Mouse (Mus musculus) layer of hippocampus, adult 9-11 months (tissue): ENCODE results near the gene Dbndd2.

ENCODE experiments used
- DNase-seq: peaks from one replicate; pipeline ENCODE4 v3.0.0; 2022

The Dbndd2 gene

GRCm38 (mm10) chr2:164485681-164486257 is at the start of gene Dbndd2:
Gene Dbndd2, plus strand, starts transcription at chr2:164486106.
- DNase-seq: no peak

DNA sequence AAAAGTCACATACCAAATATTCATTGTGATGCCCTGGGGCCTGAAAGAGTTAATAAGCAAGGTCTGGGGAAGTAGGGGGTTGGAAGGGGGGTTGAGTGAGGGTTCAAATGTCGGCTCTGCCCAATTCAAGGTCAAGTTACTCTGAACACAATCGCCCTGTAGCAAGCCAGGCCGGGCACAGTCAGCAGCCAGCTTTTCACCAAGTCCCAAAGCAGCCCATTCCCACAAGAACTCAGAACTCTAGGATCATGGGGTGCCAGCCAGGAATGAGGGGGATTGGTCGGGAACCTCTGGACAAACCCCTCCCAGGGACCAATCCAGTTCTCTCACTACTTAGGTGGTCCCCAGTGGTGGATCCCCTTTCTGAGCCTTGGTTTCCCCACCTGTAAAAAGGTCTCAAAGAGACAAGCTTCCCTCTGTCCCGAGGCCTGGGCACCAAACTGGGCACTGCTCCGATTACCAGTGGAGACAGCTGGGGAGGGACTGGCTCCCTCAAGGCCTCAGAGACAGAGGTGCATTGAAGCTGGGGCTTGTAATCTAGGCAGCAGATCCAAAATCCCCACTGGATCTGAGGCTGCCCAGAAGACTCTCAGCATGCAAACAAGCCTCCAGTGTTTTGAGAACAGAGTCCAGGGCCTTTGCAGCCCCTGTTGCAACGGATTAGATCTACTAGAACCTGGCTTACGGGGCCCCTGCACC is 49.5 kb upstream of the Dbndd2 start:
- DNase-seq: peak; percentile 52

DNA sequence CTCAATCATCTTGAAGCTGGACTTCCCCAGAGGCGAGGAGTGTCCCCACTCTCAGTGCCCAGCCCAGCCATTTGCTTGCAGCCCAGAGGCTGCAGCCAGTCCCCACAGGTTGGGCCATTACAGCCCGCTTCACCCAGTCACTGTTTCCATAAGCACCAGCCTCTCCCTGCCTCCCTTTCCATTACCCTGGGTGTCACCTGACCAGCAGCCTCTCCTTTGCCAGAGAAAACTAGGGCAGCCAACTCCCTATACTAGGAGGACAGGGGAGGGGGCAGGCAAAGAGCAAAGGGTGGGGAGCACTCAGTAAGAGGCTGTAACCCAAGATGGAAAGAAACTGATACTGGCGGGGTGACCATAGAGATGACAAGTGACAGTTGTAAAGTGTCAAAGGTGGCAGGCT is 48.9 kb upstream of the Dbndd2 start:
- DNase-seq: no peak

DNA sequence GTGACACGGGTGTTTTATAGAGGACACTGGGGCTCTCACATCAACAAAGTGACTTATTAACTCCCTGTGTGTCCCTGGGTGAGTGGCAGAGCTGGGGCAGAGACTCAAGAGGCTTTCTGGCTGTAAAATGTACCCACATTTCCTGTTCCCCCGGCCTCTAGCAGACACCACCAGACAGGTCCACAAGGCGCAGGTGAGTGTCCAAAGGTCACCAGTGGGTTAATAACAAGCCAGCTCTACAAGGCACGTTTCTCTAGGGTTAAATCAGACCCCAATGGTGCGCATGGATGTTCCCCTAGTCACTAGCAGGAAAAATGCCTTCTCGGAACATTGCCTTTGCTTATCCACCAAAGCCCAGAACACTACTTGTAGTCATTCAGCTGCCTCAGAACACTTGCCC is 48.2 kb upstream of the Dbndd2 start:
- DNase-seq: no peak

DNA sequence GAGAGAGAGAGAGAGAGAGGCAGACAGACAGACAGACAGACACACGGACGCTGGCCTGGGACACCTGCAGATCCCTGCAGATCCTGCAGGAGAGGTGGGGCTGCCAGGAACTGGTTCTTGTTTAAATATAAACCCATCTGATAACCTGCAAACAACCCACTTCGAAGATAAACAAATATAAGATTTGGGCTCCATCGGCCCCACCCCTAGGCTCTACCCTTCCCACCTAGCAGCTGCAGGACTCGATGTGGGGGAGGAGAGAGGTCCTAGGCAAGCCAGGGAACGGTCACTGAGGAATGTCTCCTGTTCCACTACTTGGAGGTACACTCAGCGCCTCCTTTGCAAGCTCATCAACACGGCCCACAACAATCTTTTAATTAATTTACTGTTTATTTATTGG is 47.6 kb upstream of the Dbndd2 start:
- no peak for DNase-seq

GRCm38 (mm10) chr2:164439001-164439421 is 46.9 kb upstream of the Dbndd2 start:
- peak; percentile 53 for DNase-seq

- DNase-seq: no peak
Observed at GRCm38 (mm10) chr2:164440314-164440713, 45.6 kb upstream of the Dbndd2 start.

DNA sequence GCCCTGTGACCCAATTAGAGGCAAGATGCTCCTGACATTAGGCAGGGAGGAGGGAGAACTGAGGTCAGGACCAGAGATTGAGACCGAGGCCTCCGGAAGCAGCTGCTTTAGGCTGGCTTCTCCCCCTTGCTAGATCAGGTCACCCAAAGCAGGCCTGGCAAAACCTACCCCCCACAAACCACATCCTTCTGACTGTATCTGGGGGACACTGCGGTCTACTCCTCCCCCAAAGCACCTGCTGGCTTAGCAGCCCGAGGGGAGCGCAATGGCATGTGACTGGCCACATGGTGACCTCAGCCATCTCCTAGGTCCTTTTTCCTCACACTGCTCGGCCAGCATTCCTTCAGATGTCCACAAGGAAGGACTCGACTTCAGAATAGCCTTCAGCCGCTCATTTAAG is 44.8 kb upstream of the Dbndd2 start:
- DNase-seq: no peak

DNA sequence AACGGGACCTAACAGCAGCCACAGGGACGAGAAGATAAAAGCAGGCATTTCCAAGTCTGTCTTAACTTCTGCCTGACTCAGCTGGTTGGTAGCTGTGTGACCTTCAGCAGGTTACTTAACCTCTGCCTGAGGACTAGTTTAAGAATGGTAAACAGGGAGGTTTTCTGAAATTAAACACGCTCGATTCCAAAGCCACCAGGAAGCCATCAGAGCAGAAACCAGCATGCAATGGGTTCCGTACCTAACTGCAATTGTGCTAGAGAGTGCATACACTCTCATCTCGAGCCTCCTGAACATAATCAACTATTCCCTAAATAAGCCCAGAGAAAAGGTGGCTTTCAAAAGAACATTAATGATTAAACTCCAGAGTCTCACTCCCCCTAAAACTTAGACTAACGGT is 44.2 kb upstream of the Dbndd2 start:
- no peak for DNase-seq

DNA sequence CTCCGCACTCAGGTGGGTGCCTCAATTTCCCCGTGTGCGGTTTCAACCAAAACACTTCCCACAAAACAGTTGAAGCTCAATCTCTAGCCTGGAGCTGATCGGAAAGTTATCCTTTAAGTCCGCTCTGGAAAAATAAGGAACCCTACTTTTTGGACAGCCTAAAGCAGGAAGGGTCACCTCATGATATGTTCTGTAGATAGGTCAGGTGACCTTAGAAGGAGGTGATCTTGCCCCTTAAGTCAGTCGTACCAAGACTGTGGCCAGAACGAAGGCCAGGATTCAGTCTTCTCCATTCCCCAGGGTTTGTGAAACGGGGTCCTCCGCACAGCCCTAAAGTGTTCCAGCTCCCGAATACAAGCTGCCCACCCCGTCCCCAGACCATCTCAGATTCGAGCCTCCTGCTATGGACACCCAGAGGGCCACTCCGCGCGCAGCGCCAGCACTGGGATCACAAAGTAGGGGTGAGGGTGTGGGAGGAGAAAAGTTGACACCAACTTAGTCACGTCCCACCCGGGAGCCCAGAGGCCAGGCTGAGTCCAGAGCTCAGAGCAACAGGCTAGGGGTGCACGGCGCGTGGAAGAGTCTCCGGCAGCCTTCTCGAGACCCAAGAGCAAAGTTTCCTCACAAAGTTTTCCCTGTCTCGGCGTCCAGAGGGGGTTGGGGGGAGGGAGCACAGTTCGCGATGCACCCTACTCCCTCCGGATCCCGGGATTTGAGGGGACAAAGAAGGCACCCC is 43.4 kb upstream of the Dbndd2 start:
- DNase-seq: no peak

DNA sequence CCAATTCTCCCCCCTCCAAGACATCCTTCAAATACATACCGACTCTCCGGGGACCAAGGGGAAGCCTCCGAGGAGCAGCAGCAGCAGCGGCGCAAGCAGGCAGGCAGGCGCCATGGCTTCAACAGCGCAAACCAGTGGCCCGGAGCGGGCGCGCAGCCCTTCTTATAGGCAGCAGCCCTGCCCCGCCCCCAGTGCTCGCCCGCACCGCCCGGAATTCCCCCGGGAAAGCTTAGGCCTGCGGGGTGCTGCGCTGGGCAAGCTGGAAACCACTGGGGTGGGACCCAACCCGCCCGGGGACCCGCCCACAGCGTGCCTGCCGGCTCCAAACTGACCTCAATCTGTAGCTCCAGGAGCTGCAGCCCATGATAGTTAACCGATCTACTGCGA is 42.9 kb upstream of the Dbndd2 start:
- DNase-seq: peak; percentile 45

- no peak for DNase-seq
Observed at GRCm38 (mm10) chr2:164443460-164444000, 42.4 kb upstream of the Dbndd2 start, which contains the start of gene Sdc4. Gene Sdc4, minus strand, starts transcription at chr2:164443887.

- no peak for DNase-seq
Observed at GRCm38 (mm10) chr2:164444701-164445100, 41.2 kb upstream of the Dbndd2 start.

GRCm38 (mm10) chr2:164445399-164446085 is 40.4 kb upstream of the Dbndd2 start:
- no peak for DNase-seq

DNA sequence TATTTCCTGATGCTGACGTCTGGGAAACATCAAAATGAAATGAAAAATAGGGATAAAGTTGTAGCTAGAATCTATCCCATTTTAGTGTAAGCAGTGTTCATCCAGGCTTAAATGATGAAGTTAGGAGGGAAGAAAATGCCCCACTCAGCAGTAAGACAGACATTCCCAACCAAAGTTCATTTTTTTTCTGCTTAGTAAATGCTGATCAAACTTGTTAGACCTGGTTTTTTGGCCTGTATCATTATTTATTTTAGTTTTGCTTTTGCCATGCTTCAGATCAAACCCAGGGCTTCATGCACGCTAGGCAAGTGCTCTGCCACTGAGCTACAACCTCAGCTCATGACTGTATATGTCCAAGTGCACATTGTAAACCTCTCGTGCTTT is 39.8 kb upstream of the Dbndd2 start:
- DNase-seq: no peak

- no peak for DNase-seq
Observed at GRCm38 (mm10) chr2:164448140-164448539, 37.8 kb upstream of the Dbndd2 start.

DNA sequence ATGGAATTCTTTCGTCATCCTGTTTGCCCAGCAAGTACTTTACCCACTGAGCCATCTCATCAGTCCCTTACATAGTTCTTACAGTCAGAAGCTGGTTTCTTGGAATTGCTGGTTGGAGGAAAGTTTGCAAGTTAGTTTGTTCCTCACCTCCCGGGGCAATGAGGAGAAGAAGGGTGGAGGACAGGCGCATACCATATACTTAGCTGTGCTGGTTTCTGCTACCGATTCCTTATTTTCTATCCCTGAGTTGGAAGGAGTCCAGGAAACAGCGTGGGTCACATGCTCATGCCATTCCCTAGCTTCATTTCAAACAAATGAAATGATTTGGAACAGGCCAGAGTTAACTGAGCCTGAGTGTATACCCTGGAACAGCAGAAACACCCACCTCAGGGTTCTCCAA is 37.0 kb upstream of the Dbndd2 start:
- DNase-seq: no peak

GRCm38 (mm10) chr2:164449341-164450042 is 36.4 kb upstream of the Dbndd2 start:
- DNase-seq: no peak

DNA sequence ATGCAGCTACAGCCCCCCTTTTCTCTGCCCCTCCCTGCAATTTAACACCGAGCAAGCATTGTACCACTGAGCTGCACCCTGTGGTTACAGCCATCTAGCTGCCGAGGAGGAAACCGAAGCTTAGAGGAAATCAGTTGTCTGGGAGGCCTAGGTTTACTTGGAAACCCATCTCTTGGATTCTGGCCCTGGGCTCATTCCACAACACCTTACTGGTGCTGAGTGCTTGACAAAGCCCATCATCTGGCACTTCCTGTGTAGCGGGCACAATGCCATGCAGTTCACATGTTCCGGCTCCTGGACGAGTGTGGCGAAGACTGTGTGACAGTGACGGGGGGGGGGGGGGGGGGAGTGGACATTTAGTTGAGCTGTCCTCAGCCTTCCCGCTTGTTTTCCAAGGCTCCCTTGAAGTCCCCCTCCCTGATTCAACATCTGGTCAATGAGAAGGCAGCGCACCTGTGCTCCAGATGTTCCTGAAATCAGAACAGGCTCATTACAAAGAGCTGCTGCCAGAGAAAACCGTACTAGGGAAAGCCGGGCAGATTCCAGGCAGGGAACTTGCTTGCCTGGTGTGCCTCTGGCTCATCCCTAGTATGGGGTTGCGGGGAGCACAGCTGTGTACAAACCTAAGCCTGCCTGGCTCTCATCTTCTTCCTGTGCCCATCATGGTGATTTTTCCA is 33.8 kb upstream of the Dbndd2 start:
- no peak for DNase-seq

DNA sequence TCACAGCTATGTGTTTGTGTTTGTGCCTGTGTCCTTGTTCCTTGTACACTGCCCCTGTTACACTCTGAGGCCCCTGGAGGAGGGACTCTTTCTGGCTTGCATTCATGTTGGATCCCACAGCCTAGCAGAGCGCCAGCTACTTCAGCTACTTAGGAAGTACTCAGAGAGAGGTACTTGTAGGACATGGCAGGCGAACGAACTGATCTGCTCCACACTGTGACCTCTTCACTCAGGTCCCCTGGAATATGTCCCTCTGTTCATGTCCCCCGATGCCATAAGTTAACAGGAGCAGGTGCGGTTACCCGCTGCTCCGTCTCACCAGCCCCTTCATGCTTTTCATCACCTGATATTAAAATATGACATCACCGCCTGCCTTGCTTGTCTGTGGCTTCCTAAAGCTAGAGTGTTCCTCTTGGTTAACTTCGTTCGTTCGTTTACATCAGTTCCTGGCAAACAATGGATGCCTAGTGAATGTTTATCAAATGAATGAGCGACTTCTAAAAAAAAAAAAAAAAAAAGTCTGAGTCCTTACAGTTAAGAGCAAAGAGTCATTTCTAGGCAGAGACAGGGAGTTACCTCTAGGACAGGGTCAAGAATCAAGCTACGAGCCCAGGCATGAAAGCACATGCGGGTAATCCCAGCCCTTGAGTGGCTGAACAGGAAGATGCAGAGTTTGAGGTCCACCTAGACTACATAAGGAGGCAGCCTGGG is 32.7 kb upstream of the Dbndd2 start:
- DNase-seq: no peak

- DNase-seq: no peak
Observed at GRCm38 (mm10) chr2:164453887-164454500, 31.9 kb upstream of the Dbndd2 start.
